ENCODE assay signal across 10 mouse cellular contexts in genomic region chr12:100209701-100210478, GRCm38 (mm10). TPM values are rescaled to one million over a fixed set of nuclear protein-coding genes. Genes with fewer than 3 reads are reported as not detected.
DNase-seq lines count a peak whose midpoint lies in the region; ATAC-seq and TF ChIP-seq lines count a peak whose summit lies in the region.
"Had no signal": no experiment of that assay in that cellular context is flagged by ENCODE, and none has a peak within 500 bp of the region (broad histone marks: within the 10 kb centered on the region; RNA-seq: fewer than 3 reads in every experiment).

No protein-coding gene starts in this region.

- peaks cover 45% of the 10 kb centered on the region for H3K36me3 ChIP-seq in liver, embryonic 15.5 days (replicated peaks)

- no peak overlapping the region for H3K4me2 ChIP-seq in liver, embryonic 15.5 days
- H3K4me2 ChIP-seq: forebrain, embryonic 13.5 days had no signal

- peaks cover 43% of the 10 kb centered on the region for H3K4me1 ChIP-seq in liver, embryonic 15.5 days (replicated peaks)

- WGBS in liver, embryonic 15.5 days (ENCODE audit: insufficient replicate concordance) = 57% methylated on average over 10 of the region's 10 CpGs

- H3K27ac ChIP-seq in layer of hippocampus, adult 2 months = peak overlapping the region; percentile 74
- no peak overlapping the region for H3K27ac ChIP-seq in liver, embryonic 15.5 days (replicated peaks)

- no peak for TF ChIP-seq CTCF in layer of hippocampus, adult 2 months (conservative IDR thresholded peaks at IDR 0.05)

- no peak overlapping the region for H3K4me3 ChIP-seq in layer of hippocampus, adult 2 months
- no peak overlapping the region for H3K4me3 ChIP-seq in liver, embryonic 15.5 days (replicated peaks)
- H3K4me3 ChIP-seq: forebrain, embryonic 13.5 days had no signal

- no peak overlapping the region for H3K9ac ChIP-seq in liver, embryonic 15.5 days
- H3K9ac ChIP-seq: forebrain, embryonic 13.5 days had no signal

- no peaks in the 10 kb centered on the region for H3K27me3 ChIP-seq in liver, embryonic 15.5 days
- H3K27me3 ChIP-seq: forebrain, embryonic 13.5 days had no signal

- no peak for DNase-seq in layer of hippocampus, adult 2 months (ENCODE audit: low spot score in 2 of 2)
- no peak for DNase-seq in layer of hippocampus, adult 11-12 months (ENCODE audit: low spot score)
- peak; percentile 32 for DNase-seq in A20 (ENCODE audit: low read depth, low spot score)
- peak; percentile 60 for DNase-seq in c-Kit-positive CD71-positive TER-119-negative erythroid progenitor cells, embryonic 14.5 days (ENCODE audit: low read depth)
- DNase-seq in testis, postnatal 14 days (ENCODE audit: low spot score) = no peak
- DNase-seq in layer of hippocampus, postnatal 10 days (ENCODE audit: low spot score in 2 of 2) = no peak
- DNase-seq: heart, postnatal 4 days; left cerebral cortex, postnatal 4 days had no signal

- peak; percentile 66 for ATAC-seq in liver, embryonic 15.5 days (ENCODE audit: insufficient read depth)

- no peaks in the 10 kb centered on the region for H3K9me3 ChIP-seq in liver, embryonic 15.5 days (replicated peaks)
- H3K9me3 ChIP-seq: forebrain, embryonic 13.5 days had no signal

RNA-seq across cellular contexts. Expression of gene Calm1, which starts 10.7 kb away (rescaled TPM):
- 1,000 to 10,000 TPM; 2,009 to 2,049 TPM for total RNA-seq in layer of hippocampus, adult 2 months (2021)
- 390 and 490 TPM in 2 replicates for polyA plus RNA-seq in liver, embryonic 15.5 days (2015; fragmentation: Nextera tagmentation; extraction: Ambion mirVana)
- total RNA-seq in layer of hippocampus, postnatal 10 days (2021) = 1,000 to 10,000 TPM; 1,868 to 2,057 TPM

RNA-seq across cellular contexts. Expression of gene Nrde2, which starts 50.4 kb away (rescaled TPM):
- 10 to 100 TPM; 23.8 to 24.3 TPM for total RNA-seq in layer of hippocampus, adult 2 months (2021)
- polyA plus RNA-seq in liver, embryonic 15.5 days (2015; fragmentation: Nextera tagmentation; extraction: Ambion mirVana) = 4.1 and 4.8 TPM in 2 replicates
- total RNA-seq in layer of hippocampus, postnatal 10 days (2021) = 10 to 100 TPM; 17.1 to 19.0 TPM

Comparison
In these comparisons a context has a peak if more than half of its experiments do, and no peak if none do; other contexts are left out.
1. DNase-seq: peak in A20 (single experiment) and c-Kit-positive CD71-positive TER-119-negative erythroid progenitor cells, embryonic 14.5 days (single experiment); none in layer of hippocampus, adult 2 months (0 of 2), layer of hippocampus, adult 11-12 months (single experiment), testis, postnatal 14 days (single experiment) and layer of hippocampus, postnatal 10 days (0 of 2).